Mouse (Mus musculus) hindbrain, embryonic 14.5 days (tissue): ENCODE data around the gene Tcf7. TPM values are rescaled to one million over a fixed set of nuclear protein-coding genes. Genes with fewer than 3 reads are reported as not detected.

Experiments used
- ATAC-seq: fragments of 200-750 bp; cut with Nextera tagmentation; 2 replicates; pipeline ENCODE4 v1.8.0; 2017; ENCODE audit warnings: moderate number of reproducible peaks, mild to moderate bottlenecking, moderate TSS enrichment, moderate library complexity; ENCODE audit not compliant: low FRiP score
- DNase-seq: peaks from one replicate; pipeline ENCODE4 v3.0.0-alpha.2; 2015; ENCODE audit warnings: low spot score
- H3K27ac ChIP-seq: fragments of 300-500 bp; sonication (generic); 2 replicates; pipeline ENCODE4 v1.5.1; 2014; ENCODE audit warnings: mild to moderate bottlenecking, moderate library complexity
- H3K27me3 ChIP-seq: fragments of 300-500 bp; sonication (generic); 2 replicates; pipeline ENCODE4 v1.6.1; 2014; ENCODE audit warnings: mild to moderate bottlenecking, low read length, mixed read lengths; ENCODE audit not compliant: control insufficient read depth, insufficient read depth
- H3K36me3 ChIP-seq: fragments of 300-500 bp; sonication (generic); replicated peaks from 2 replicates; pipeline ENCODE4 v1.6.1; 2014; ENCODE audit not compliant: control insufficient read depth, insufficient read depth
- H3K4me1 ChIP-seq: fragments of 300-500 bp; sonication (generic); replicated peaks from 2 replicates; pipeline ENCODE4 v1.6.1; 2014; ENCODE audit warnings: antibody characterized with exemption, low read length, mixed read lengths; ENCODE audit not compliant: control insufficient read depth, insufficient read depth
- H3K4me2 ChIP-seq: fragments of 300-500 bp; sonication (generic); replicated peaks from 2 replicates; pipeline ENCODE4 v1.6.1; 2014; ENCODE audit warnings: mild to moderate bottlenecking, moderate library complexity
- H3K4me3 ChIP-seq: fragments of 300-500 bp; sonication (generic); replicated peaks from 2 replicates; pipeline ENCODE4 v1.5.1; 2014; ENCODE audit warnings: mild to moderate bottlenecking, low read length
- H3K9ac ChIP-seq: fragments of 300-500 bp; sonication (generic); 2 replicates; pipeline ENCODE4 v1.6.1; 2014
- H3K9me3 ChIP-seq: fragments of 300-500 bp; sonication (generic); 2 replicates; pipeline ENCODE4 v1.6.1; 2016; ENCODE audit warnings: low read length; ENCODE audit not compliant: control insufficient read depth
- WGBS: fragments of 180-500 bp; shearing (Covaris S2); extraction: QIAGEN DNeasy Blood & Tissue Kit; methylation state at CpG from one replicate; pipeline ENCODE4 v1.1.7; 2014; 5-methylcytosine and 5-hydroxymethylcytosine counted together
- polyA plus RNA-seq: library from polyadenylated mRNA; unstranded; fragments of >200 nt; fragmentation: Nextera tagmentation; extraction: Ambion mirVana; gene quantifications from 2 replicates; pipeline ENCODE4 v1.2.1, GENCODE M21; 2014

Tcf7 gene
- polyA plus RNA-seq, 1 experiment from 2014 or later = 6.9 TPM

GRCm38 (mm10) chr11:52292346-52292745 lies 9.5 kb upstream of the Tcf7 start:
- ATAC-seq (no peak), DNase-seq (no peak)
- no peaks in the 10 kb centered on the region for H3K36me3 ChIP-seq
- no peaks in the 10 kb centered on the region for H3K27me3 ChIP-seq
- H3K4me1 ChIP-seq = no peaks in the 10 kb centered on the region
- H3K9ac ChIP-seq = no peak overlapping the region
- no peak overlapping the region for H3K27ac ChIP-seq
- no peaks in the 10 kb centered on the region for H3K9me3 ChIP-seq
- WGBS = 81% methylated on average over 7 of the region's 7 CpGs
- no peak overlapping the region for H3K4me2 ChIP-seq
- no peak overlapping the region for H3K4me3 ChIP-seq

- Histone ChIP-seq H3K4me1 (peaks cover 24% of the 10 kb centered on the region), H3K27ac (no peak overlapping the region), H3K9ac (no peak overlapping the region; the same call in 1 of the 2 replicates), H3K9me3 (no peaks in the 10 kb centered on the region), H3K4me3 (no peak overlapping the region), H3K4me2 (no peak overlapping the region), H3K36me3 (no peaks in the 10 kb centered on the region), H3K27me3 (peaks cover 39% of the 10 kb centered on the region)
- 11% methylated on average over 4 of the region's 4 CpGs for WGBS
- DNase-seq (no peak), ATAC-seq (no peak)
Observed at GRCm38 (mm10) chr11:52286958-52287305, 4.1 kb upstream of the Tcf7 start.

GRCm38 (mm10) chr11:52286301-52286957 lies 3.6 kb upstream of the Tcf7 start:
- H3K27ac ChIP-seq = no peak overlapping the region
- ATAC-seq (no peak), DNase-seq (no peak)
- no peaks in the 10 kb centered on the region for H3K36me3 ChIP-seq
- H3K27me3 ChIP-seq = peaks cover 42% of the 10 kb centered on the region
- no peaks in the 10 kb centered on the region for H3K9me3 ChIP-seq
- H3K9ac ChIP-seq = no peak overlapping the region
- no peak overlapping the region for H3K4me3 ChIP-seq
- H3K4me2 ChIP-seq = no peak overlapping the region
- WGBS = 10% methylated on average over 16 of the region's 16 CpGs
- H3K4me1 ChIP-seq = peaks cover 24% of the 10 kb centered on the region

GRCm38 (mm10) chr11:52283596-52284571 lies 1.1 kb upstream of the Tcf7 start:
- no peak overlapping the region for H3K9ac ChIP-seq
- no peaks in the 10 kb centered on the region for H3K36me3 ChIP-seq
- H3K4me2 ChIP-seq = peak overlapping the region; percentile 90
- peak overlapping the region; percentile 55 for H3K4me3 ChIP-seq
- peak; percentile 38 for DNase-seq
- no peak overlapping the region for H3K27ac ChIP-seq
- H3K27me3 ChIP-seq = peaks cover 42% of the 10 kb centered on the region
- H3K9me3 ChIP-seq = no peaks in the 10 kb centered on the region
- 10% methylated on average over 44 of the region's 44 CpGs for WGBS
- ATAC-seq = no peak
- H3K4me1 ChIP-seq = peaks cover 24% of the 10 kb centered on the region

GRCm38 (mm10) chr11:52282420-52282773 lies 417 bp downstream of the Tcf7 start:
- Histone ChIP-seq H3K4me2 (peak overlapping the region; percentile 90), H3K9ac (peak overlapping the region; percentile 60; the same call in 1 of the 2 replicates), H3K36me3 (no peaks in the 10 kb centered on the region), H3K27ac (no peak overlapping the region), H3K9me3 (no peaks in the 10 kb centered on the region), H3K4me3 (peak overlapping the region; percentile 55), H3K27me3 (peaks cover 42% of the 10 kb centered on the region), H3K4me1 (peaks cover 24% of the 10 kb centered on the region)
- no peak for DNase-seq
- ATAC-seq = no peak
- under 1% methylated on average over 19 of the region's 19 CpGs for WGBS

GRCm38 (mm10) chr11:52281568-52282328 lies 1.1 kb downstream of the Tcf7 start:
- DNase-seq (no peak), ATAC-seq (no peak)
- no peaks in the 10 kb centered on the region for H3K36me3 ChIP-seq
- no peak overlapping the region for H3K27ac ChIP-seq
- peaks cover 22% of the 10 kb centered on the region for H3K4me1 ChIP-seq
- WGBS = 67% methylated on average over 19 of the region's 19 CpGs
- H3K9me3 ChIP-seq = no peaks in the 10 kb centered on the region
- H3K9ac ChIP-seq = no peak overlapping the region
- peak overlapping the region; percentile 55 for H3K4me3 ChIP-seq
- H3K27me3 ChIP-seq = peaks cover 42% of the 10 kb centered on the region
- H3K4me2 ChIP-seq = peak overlapping the region; percentile 90

- Histone ChIP-seq H3K4me3 (no peak overlapping the region), H3K27me3 (peaks cover 35% of the 10 kb centered on the region), H3K4me1 (peaks cover 15% of the 10 kb centered on the region), H3K9ac (no peak overlapping the region), H3K36me3 (no peaks in the 10 kb centered on the region), H3K4me2 (no peak overlapping the region), H3K27ac (no peak overlapping the region), H3K9me3 (no peaks in the 10 kb centered on the region)
- no peak for ATAC-seq
- 91% methylated on average over 11 of the region's 11 CpGs for WGBS
- no peak for DNase-seq
Observed at GRCm38 (mm10) chr11:52280566-52281455, 2.0 kb downstream of the Tcf7 start.

GRCm38 (mm10) chr11:52279611-52280145 lies 3.1 kb downstream of the Tcf7 start:
- ATAC-seq = no peak
- H3K9me3 ChIP-seq = no peaks in the 10 kb centered on the region
- no peak overlapping the region for H3K4me3 ChIP-seq
- H3K36me3 ChIP-seq = no peaks in the 10 kb centered on the region
- no peak overlapping the region for H3K4me2 ChIP-seq
- peaks cover 15% of the 10 kb centered on the region for H3K4me1 ChIP-seq
- no peak overlapping the region for H3K27ac ChIP-seq
- 95% methylated on average over 8 of the region's 8 CpGs for WGBS
- DNase-seq = no peak
- no peak overlapping the region for H3K9ac ChIP-seq
- H3K27me3 ChIP-seq = peaks cover 25% of the 10 kb centered on the region
